Mouse (Mus musculus) gastrocnemius, postnatal 10 days (tissue): ENCODE results near the gene Fbxl8. TPM values are rescaled to one million over a fixed set of nuclear protein-coding genes. Genes with fewer than 3 reads are reported as not detected.
"Not testable (repeated sequence)": the region's sequence is repeated elsewhere in the genome, so short reads cannot be mapped to it uniquely, and the experiment has no call there.

Experiments
- DNase-seq: peaks from one replicate; pipeline ENCODE4 v3.0.0; 2021; ENCODE audit warnings: mixed read lengths
- total RNA-seq, 2 experiments: library from RNA; stranded (reverse); gene quantifications; 2 replicates each; pipeline ENCODE4 v1.2.3; 2021

The Fbxl8 gene
- total RNA-seq, 2 experiments from 2014 or later: 0.85 to 1.6 TPM

- no peak for DNase-seq
These were observed 17.4 kb downstream of the Fbxl8 start for GRCm38 (mm10) chr8:105281821-105282220.

GRCm38 (mm10) chr8:105282239-105282638 lies 17.8 kb downstream of the Fbxl8 start:
- DNase-seq: no peak

- peak; percentile 64 for DNase-seq
These were observed 18.6 kb downstream of the Fbxl8 start for GRCm38 (mm10) chr8:105283074-105283473.

- no peak for DNase-seq
These were observed 21.1 kb downstream of the Fbxl8 start for GRCm38 (mm10) chr8:105285514-105285913.

- no peak for DNase-seq
These were observed 22.5 kb downstream of the Fbxl8 start for GRCm38 (mm10) chr8:105286907-105287306.

GRCm38 (mm10) chr8:105288231-105288630 lies 23.8 kb downstream of the Fbxl8 start:
- DNase-seq: no peak

- peak; percentile 93 for DNase-seq
These were observed 24.7 kb downstream of the Fbxl8 start for GRCm38 (mm10) chr8:105288958-105289732.

- DNase-seq: peak; percentile 43
These were observed 25.5 kb downstream of the Fbxl8 start, which contains the start of gene 4931428F04Rik for GRCm38 (mm10) chr8:105289805-105290460. Gene 4931428F04Rik, minus strand, starts transcription at chr8:105289864.

- DNase-seq: peak; percentile 99
These were observed 26.3 kb downstream of the Fbxl8 start for GRCm38 (mm10) chr8:105290554-105291314.

- not testable (repeated sequence) for DNase-seq
These were observed 26.9 kb downstream of the Fbxl8 start for GRCm38 (mm10) chr8:105291364-105291763.

GRCm38 (mm10) chr8:105291802-105292201 lies 27.4 kb downstream of the Fbxl8 start:
- DNase-seq: not testable (repeated sequence)

GRCm38 (mm10) chr8:105292471-105292870 lies 28.0 kb downstream of the Fbxl8 start:
- DNase-seq: no peak

- no peak for DNase-seq
These were observed 29.0 kb downstream of the Fbxl8 start for GRCm38 (mm10) chr8:105293405-105293804.

GRCm38 (mm10) chr8:105294776-105295175 lies 30.3 kb downstream of the Fbxl8 start:
- DNase-seq: no peak

- no peak for DNase-seq
These were observed 30.8 kb downstream of the Fbxl8 start for GRCm38 (mm10) chr8:105295256-105295655.

- DNase-seq: no peak
These were observed 31.6 kb downstream of the Fbxl8 start, which contains the start of gene Exoc3l for GRCm38 (mm10) chr8:105295895-105296573. Gene Exoc3l, minus strand, starts transcription at chr8:105296101.

- peak; percentile 90 for DNase-seq
These were observed 33.2 kb downstream of the Fbxl8 start, which contains the start of gene E2f4 for GRCm38 (mm10) chr8:105297511-105298192. Gene E2f4, plus strand, starts transcription at chr8:105297663.

- DNase-seq: no peak
These were observed 34.2 kb downstream of the Fbxl8 start for GRCm38 (mm10) chr8:105298351-105299252.

GRCm38 (mm10) chr8:105299962-105300361 lies 35.5 kb downstream of the Fbxl8 start:
- DNase-seq: no peak

GRCm38 (mm10) chr8:105303396-105303795 lies 38.9 kb downstream of the Fbxl8 start:
- no peak for DNase-seq
